Mouse (Mus musculus): ENCODE measurements around the gene Trmt10c. TPM values are rescaled to one million over a fixed set of nuclear protein-coding genes. Genes with fewer than 3 reads are reported as not detected.

The Trmt10c gene
- polyA plus RNA-seq, 1 experiment from 2014 or later = 28.3 TPM

GRCm38 (mm10) chr16:56019660-56020059, 18.0 kb downstream of the Trmt10c start:
- Histone ChIP-seq H3K79me2 (ENCODE audit: inconsistent target) (peaks cover 57% of the 10 kb centered on the region), H3K36me3 (ENCODE audit: inconsistent target) (peaks cover 40% of the 10 kb centered on the region), H3K4me3 (ENCODE audit: inconsistent target) (no peak overlapping the region), H3K27ac (no peak overlapping the region)
- 99% methylated on average over 7 of the region's 7 CpGs for WGBS (ENCODE audit: missing documents)

- WGBS (ENCODE audit: missing documents) = 92% methylated on average over 7 of the region's 7 CpGs
- peaks cover 1% of the 10 kb centered on the region; the same call in 1 of the 2 replicates for H3K79me2 ChIP-seq (ENCODE audit: inconsistent target)
- peaks cover 20% of the 10 kb centered on the region for H3K36me3 ChIP-seq (ENCODE audit: inconsistent target)
- H3K4me3 ChIP-seq (ENCODE audit: inconsistent target) = no peak overlapping the region
- H3K27ac ChIP-seq = no peak overlapping the region
Measured at GRCm38 (mm10) chr16:56014076-56014475, 23.5 kb downstream of the Trmt10c start.

GRCm38 (mm10) chr16:56012789-56013743, 24.6 kb downstream of the Trmt10c start:
- Histone ChIP-seq H3K36me3 (ENCODE audit: inconsistent target) (peaks cover 10% of the 10 kb centered on the region), H3K27ac (no peak overlapping the region), H3K79me2 (ENCODE audit: inconsistent target) (no peaks in the 10 kb centered on the region), H3K4me3 (ENCODE audit: inconsistent target) (no peak overlapping the region)
- WGBS (ENCODE audit: missing documents) = 89% methylated on average over 6 of the region's 10 CpGs

GRCm38 (mm10) chr16:56008862-56009261, 28.8 kb downstream of the Trmt10c start:
- H3K36me3 ChIP-seq (ENCODE audit: inconsistent target) = peaks cover 34% of the 10 kb centered on the region; the same call in 1 of the 2 replicates
- WGBS (ENCODE audit: missing documents) = 100% methylated on average over 1 of the region's 1 CpGs

GRCm38 (mm10) chr16:56006798-56007197, 30.8 kb downstream of the Trmt10c start:
- no peak overlapping the region for H3K4me3 ChIP-seq (ENCODE audit: inconsistent target)
- H3K79me2 ChIP-seq (ENCODE audit: inconsistent target) = no peaks in the 10 kb centered on the region
- peaks cover 45% of the 10 kb centered on the region; the same call in 1 of the 2 replicates for H3K36me3 ChIP-seq (ENCODE audit: inconsistent target)
- WGBS (ENCODE audit: missing documents) = 97% methylated on average over 11 of the region's 11 CpGs
- no peak overlapping the region for H3K27ac ChIP-seq

More at GRCm38 (mm10) chr16:56008862-56009261, 28.8 kb downstream of the Trmt10c start:
- no peak overlapping the region for H3K27ac ChIP-seq
- no peaks in the 10 kb centered on the region for H3K79me2 ChIP-seq (ENCODE audit: inconsistent target)
- no peak overlapping the region for H3K4me3 ChIP-seq (ENCODE audit: inconsistent target)

GRCm38 (mm10) chr16:55994235-55994634, 43.4 kb downstream of the Trmt10c start:
- Histone ChIP-seq H3K36me3 (ENCODE audit: inconsistent target) (peaks cover 34% of the 10 kb centered on the region), H3K79me2 (ENCODE audit: inconsistent target) (peaks cover 6% of the 10 kb centered on the region; the same call in 1 of the 2 replicates), H3K27ac (no peak overlapping the region), H3K4me3 (ENCODE audit: inconsistent target) (no peak overlapping the region)
- 82% methylated on average over 2 of the region's 2 CpGs for WGBS (ENCODE audit: missing documents)

GRCm38 (mm10) chr16:55990311-55990710, 47.3 kb downstream of the Trmt10c start:
- Histone ChIP-seq H3K4me3 (ENCODE audit: inconsistent target) (no peak overlapping the region), H3K79me2 (ENCODE audit: inconsistent target) (peaks cover 39% of the 10 kb centered on the region; the same call in 1 of the 2 replicates), H3K36me3 (ENCODE audit: inconsistent target) (peaks cover 35% of the 10 kb centered on the region), H3K27ac (no peak overlapping the region)
- 28% methylated on average over 4 of the region's 4 CpGs for WGBS (ENCODE audit: missing documents)

- Histone ChIP-seq H3K79me2 (ENCODE audit: inconsistent target) (peaks cover 82% of the 10 kb centered on the region), H3K36me3 (ENCODE audit: inconsistent target) (peaks cover 36% of the 10 kb centered on the region), H3K27ac (no peak overlapping the region), H3K4me3 (ENCODE audit: inconsistent target) (no peak overlapping the region)
- 96% methylated on average over 3 of the region's 3 CpGs for WGBS (ENCODE audit: missing documents)
Measured at GRCm38 (mm10) chr16:55986001-55986400, 51.6 kb downstream of the Trmt10c start.

Other genes with a start within 250 kb of the Trmt10c start
- 3.7 to 10.8 TPM (median 4.2 TPM) in 3 replicates for gene Nfkbiz, start 198.9 kb downstream of the Trmt10c start, polyA plus RNA-seq (2018)
- gene Nxpe3, start 142.5 kb downstream of the Trmt10c start, polyA plus RNA-seq (2018) = 0.04 to 0.15 TPM (median 0.05 TPM) in 3 replicates
- 1.2 to 2.2 TPM (median 1.5 TPM) in 3 replicates for gene Cep97, start 103.0 kb downstream of the Trmt10c start, polyA plus RNA-seq (2018)
- gene Rpl24, start 71.5 kb downstream of the Trmt10c start, polyA plus RNA-seq (2018) = 608 to 832 TPM (median 816 TPM) in 3 replicates
- 5.5 to 8.8 TPM (median 7.3 TPM) in 3 replicates for gene Zbtb11, start 63.9 kb downstream of the Trmt10c start, polyA plus RNA-seq (2018)
- gene Pcnp, start 8.1 kb downstream of the Trmt10c start, polyA plus RNA-seq (2018) = 64.9 to 123 TPM (median 77.1 TPM) in 3 replicates
- gene Senp7, start 10.5 kb upstream of the Trmt10c start, polyA plus RNA-seq (2018) = 7.1 to 11.8 TPM (median 7.4 TPM) in 3 replicates
- 0.04 to 0.06 TPM in 2 of 3 replicates, not detected in the other for gene Impg2, start 166.5 kb upstream of the Trmt10c start, polyA plus RNA-seq (2018)